Mouse (Mus musculus) liver, embryonic 11.5 days (tissue): ENCODE measurements around the gene Smim12. TPM values are rescaled to one million over a fixed set of nuclear protein-coding genes. Genes with fewer than 3 reads are reported as not detected.

Source experiments
- ATAC-seq: fragments of 200-750 bp; cut with Nextera tagmentation; replicated peaks from 2 replicates; pipeline ENCODE4 v1.8.0; 2017; ENCODE audit warnings: moderate number of reproducible peaks, mild to moderate bottlenecking, moderate TSS enrichment, moderate library complexity; ENCODE audit not compliant: low FRiP score
- DNase-seq: peaks from one replicate; pipeline ENCODE4 v3.0.0-alpha.2; 2017; ENCODE audit warnings: low spot score
- H3K27ac ChIP-seq: fragments of 300-500 bp; sonication (generic); 2 replicates; pipeline ENCODE4 v1.5.1; 2014; ENCODE audit warnings: mild to moderate bottlenecking, low read depth, low read length, control low read depth
- H3K27me3 ChIP-seq: fragments of 300-500 bp; sonication (generic); replicated peaks from 2 replicates; pipeline ENCODE4 v1.6.1; 2014; ENCODE audit warnings: low read length, mixed read lengths; ENCODE audit not compliant: control insufficient read depth, insufficient read depth
- H3K36me3 ChIP-seq: fragments of 300-500 bp; sonication (generic); 2 replicates; pipeline ENCODE4 v1.6.1; 2014; ENCODE audit warnings: mild to moderate bottlenecking, low read length, moderate library complexity, mixed read lengths; ENCODE audit not compliant: control insufficient read depth, insufficient read depth
- H3K4me1 ChIP-seq: fragments of 300-500 bp; sonication (generic); replicated peaks from 2 replicates; pipeline ENCODE4 v1.6.1; 2014; ENCODE audit warnings: low read length, mixed read lengths; ENCODE audit not compliant: control insufficient read depth, insufficient read depth
- H3K4me2 ChIP-seq: fragments of 300-500 bp; sonication (generic); 2 replicates; pipeline ENCODE4 v1.6.1; 2014; ENCODE audit warnings: mild to moderate bottlenecking, control low read depth, moderate library complexity
- H3K4me3 ChIP-seq: fragments of 300-500 bp; sonication (generic); 2 replicates; pipeline ENCODE4 v1.5.1; 2014; ENCODE audit warnings: low read depth, low read length, control low read depth
- H3K9ac ChIP-seq: fragments of 300-500 bp; sonication (generic); 2 replicates; pipeline ENCODE4 v1.6.1; 2014; ENCODE audit warnings: low read depth, low read length, control low read depth
- H3K9me3 ChIP-seq: fragments of 300-500 bp; sonication (generic); 2 replicates; pipeline ENCODE4 v1.6.1; 2016; ENCODE audit warnings: low read length, inconsistent platforms, mixed read lengths; ENCODE audit not compliant: control insufficient read depth
- WGBS: fragments of 180-500 bp; shearing (Covaris S2); extraction: QIAGEN DNeasy Blood & Tissue Kit; methylation state at CpG from one replicate; pipeline ENCODE4 v1.1.7; 2014; 5-methylcytosine and 5-hydroxymethylcytosine counted together
- polyA plus RNA-seq: library from polyadenylated mRNA; unstranded; fragments of >200 nt; fragmentation: Nextera tagmentation; extraction: Ambion mirVana; gene quantifications from 2 replicates; pipeline ENCODE4 v1.2.1, GENCODE M21; 2014

Smim12 gene
- polyA plus RNA-seq, 1 experiment from 2014 or later, result 56.9 TPM

GRCm38 (mm10) chr4:127243953-127244352 lies 369 bp downstream of the Smim12 start:
- ATAC-seq (peak; percentile 60), DNase-seq (no peak)
- Histone ChIP-seq H3K9me3 (no peaks in the 10 kb centered on the region), H3K36me3 (peaks cover 13% of the 10 kb centered on the region; the same call in 1 of the 2 replicates), H3K27me3 (no peaks in the 10 kb centered on the region), H3K27ac (peak overlapping the region; percentile 43), H3K4me2 (peak overlapping the region; percentile 84), H3K9ac (peak overlapping the region; percentile 90), H3K4me1 (peaks cover 10% of the 10 kb centered on the region), H3K4me3 (peak overlapping the region; percentile 99)
- WGBS, result under 1% methylated on average over 26 of the region's 26 CpGs

- DNase-seq (peak; percentile 77), ATAC-seq (peak; percentile 90)
- Histone ChIP-seq H3K4me1 (peaks cover 5% of the 10 kb centered on the region), H3K27ac (no peak overlapping the region), H3K4me3 (no peak overlapping the region), H3K36me3 (peaks cover 13% of the 10 kb centered on the region; the same call in 1 of the 2 replicates), H3K27me3 (no peaks in the 10 kb centered on the region), H3K9me3 (no peaks in the 10 kb centered on the region), H3K9ac (no peak overlapping the region), H3K4me2 (no peak overlapping the region)
- 1% methylated on average over 5 of the region's 5 CpGs for WGBS
Measured at GRCm38 (mm10) chr4:127249701-127250349, 6.2 kb downstream of the Smim12 start.

- no peak overlapping the region for H3K9ac ChIP-seq
- WGBS, result 50% methylated on average over 22 of the region's 22 CpGs
- H3K4me3 ChIP-seq, result no peak overlapping the region
- no peaks in the 10 kb centered on the region for H3K9me3 ChIP-seq
- H3K27ac ChIP-seq, result no peak overlapping the region
- peak overlapping the region; percentile 47 for H3K4me2 ChIP-seq
- H3K27me3 ChIP-seq, result no peaks in the 10 kb centered on the region
- H3K36me3 ChIP-seq, result peaks cover 11% of the 10 kb centered on the region; the same call in 1 of the 2 replicates
- ATAC-seq (no peak), DNase-seq (no peak)
- no peaks in the 10 kb centered on the region for H3K4me1 ChIP-seq
Measured at GRCm38 (mm10) chr4:127251963-127252585, 8.5 kb downstream of the Smim12 start.

GRCm38 (mm10) chr4:127256739-127257138 lies 13.2 kb downstream of the Smim12 start:
- Histone ChIP-seq H3K27me3 (no peaks in the 10 kb centered on the region), H3K4me2 (no peak overlapping the region), H3K9me3 (no peaks in the 10 kb centered on the region), H3K9ac (no peak overlapping the region), H3K27ac (no peak overlapping the region), H3K4me3 (no peak overlapping the region), H3K4me1 (0 out of 2 replicates have a peak, but pooled peaks cover 3% of the 10 kb centered on the region), H3K36me3 (no peaks in the 10 kb centered on the region)
- DNase-seq (no peak), ATAC-seq (no peak)
- 34% methylated on average over 5 of the region's 5 CpGs for WGBS

GRCm38 (mm10) chr4:127258186-127258897 lies 14.8 kb downstream of the Smim12 start:
- H3K27me3 ChIP-seq, result no peaks in the 10 kb centered on the region
- peak; percentile 20 for ATAC-seq

GRCm38 (mm10) chr4:127261601-127262000 lies 18.0 kb downstream of the Smim12 start:
- H3K9me3 ChIP-seq, result no peaks in the 10 kb centered on the region
- H3K9ac ChIP-seq, result no peak overlapping the region
- ATAC-seq (no peak), DNase-seq (no peak)
- no peaks in the 10 kb centered on the region for H3K36me3 ChIP-seq
- H3K4me2 ChIP-seq, result no peak overlapping the region
- H3K27ac ChIP-seq, result no peak overlapping the region
- 80% methylated on average over 14 of the region's 14 CpGs for WGBS
- H3K27me3 ChIP-seq, result no peaks in the 10 kb centered on the region
- peaks cover 8% of the 10 kb centered on the region for H3K4me1 ChIP-seq
- no peak overlapping the region for H3K4me3 ChIP-seq

More at GRCm38 (mm10) chr4:127258186-127258897, 14.8 kb downstream of the Smim12 start:
- Histone ChIP-seq H3K4me2 (no peak overlapping the region), H3K4me3 (no peak overlapping the region), H3K36me3 (no peaks in the 10 kb centered on the region), H3K9me3 (no peaks in the 10 kb centered on the region), H3K27ac (no peak overlapping the region), H3K4me1 (peaks cover 3% of the 10 kb centered on the region; the same call in 1 of the 2 replicates), H3K9ac (no peak overlapping the region)
- WGBS, result 29% methylated on average over 12 of the region's 12 CpGs
- peak; percentile 44 for DNase-seq

DNA sequence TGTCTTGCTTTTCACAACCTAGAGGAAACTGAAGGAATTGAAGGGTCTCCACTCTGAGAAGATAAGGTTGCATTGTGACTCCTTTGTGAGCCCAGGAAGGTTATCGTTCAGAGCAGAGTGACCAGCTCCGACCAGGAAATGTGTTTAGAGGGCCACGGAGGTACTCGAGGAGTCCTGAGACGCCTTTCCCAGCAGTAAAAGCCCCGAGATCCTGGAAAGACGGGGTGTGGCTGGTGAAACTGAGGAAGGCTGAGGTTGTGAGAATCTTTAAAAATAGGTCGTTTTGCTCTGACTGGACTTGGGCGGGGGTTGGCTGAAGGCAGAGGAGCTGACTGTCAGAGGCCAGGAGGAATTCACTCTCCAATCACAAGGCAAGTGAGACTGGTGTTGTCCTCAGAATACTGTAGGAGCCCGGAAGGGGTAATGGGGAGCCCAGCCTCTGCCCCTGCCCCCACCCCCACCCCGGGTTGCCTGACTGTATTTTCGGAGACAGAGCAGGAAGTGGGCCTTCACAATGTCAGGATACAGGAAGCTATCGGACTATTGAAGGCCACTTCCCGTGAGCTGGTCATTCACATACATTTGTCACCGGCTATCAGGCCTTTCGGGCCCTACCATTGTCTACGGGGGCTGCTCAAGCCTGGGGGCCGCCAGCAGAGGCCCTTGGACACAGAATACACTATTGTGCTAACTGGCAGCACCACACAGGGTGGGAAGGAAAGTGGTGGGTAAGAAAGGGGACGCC lies 20.0 kb downstream of the Smim12 start:
- 42% methylated on average over 19 of the region's 19 CpGs for WGBS
- DNase-seq (peak; percentile 52), ATAC-seq (peak; percentile 64)
- Histone ChIP-seq H3K4me3 (no peak overlapping the region), H3K27me3 (no peaks in the 10 kb centered on the region), H3K4me2 (peak overlapping the region; percentile 41), H3K36me3 (no peaks in the 10 kb centered on the region), H3K4me1 (peaks cover 6% of the 10 kb centered on the region), H3K9ac (no peak overlapping the region), H3K9me3 (no peaks in the 10 kb centered on the region), H3K27ac (peak overlapping the region; percentile 58)

GRCm38 (mm10) chr4:127264183-127264554 lies 20.6 kb downstream of the Smim12 start:
- Histone ChIP-seq H3K36me3 (no peaks in the 10 kb centered on the region), H3K27me3 (no peaks in the 10 kb centered on the region), H3K9me3 (no peaks in the 10 kb centered on the region), H3K27ac (no peak overlapping the region), H3K9ac (no peak overlapping the region), H3K4me1 (peaks cover 6% of the 10 kb centered on the region), H3K4me3 (no peak overlapping the region), H3K4me2 (peak overlapping the region; percentile 41)
- 33% methylated on average over 5 of the region's 5 CpGs for WGBS
- ATAC-seq (peak; percentile 9; the same call in 1 of the 2 replicates), DNase-seq (no peak)
